Mouse (Mus musculus): ENCODE measurements around the gene Gm37240. TPM values are rescaled to one million over a fixed set of nuclear protein-coding genes. Genes with fewer than 3 reads are reported as not detected.

Gene Gm37240
- polyA plus RNA-seq, 1 experiment from 2014 or later, result 4.6 TPM

GRCm38 (mm10) chr3:84688176-84688575, 1199.1 kb downstream of the Gm37240 start:
- Histone ChIP-seq H3K4me2 (ENCODE audit: low read depth, low read length) (no peak overlapping the region), H3K4me3 (ENCODE audit: low read length) (no peak overlapping the region), H3K9me3 (ENCODE audit: control insufficient read depth, low read length) (no peaks in the 10 kb centered on the region), H3K9ac (ENCODE audit: low read length) (no peak overlapping the region), H3K36me3 (ENCODE audit: control insufficient read depth, insufficient read depth, low read length) (no peaks in the 10 kb centered on the region), H3K27ac (ENCODE audit: low read length) (no peak overlapping the region), H3K4me1 (replicated peaks; ENCODE audit: control insufficient read depth, insufficient read depth, low read length) (no peaks in the 10 kb centered on the region), H3K27me3 (ENCODE audit: control insufficient read depth, insufficient read depth, low read depth, low read length) (no peaks in the 10 kb centered on the region)
- WGBS, result 36% methylated on average over 5 of the region's 5 CpGs
- ATAC-seq (ENCODE audit: low read depth), result no peak

GRCm38 (mm10) chr3:84687488-84687846, 1199.9 kb downstream of the Gm37240 start:
- no peak overlapping the region for H3K27ac ChIP-seq (ENCODE audit: low read length)
- WGBS, result 76% methylated on average over 2 of the region's 2 CpGs
- H3K9ac ChIP-seq (ENCODE audit: low read length), result no peak overlapping the region
- H3K27me3 ChIP-seq (ENCODE audit: control insufficient read depth, insufficient read depth, low read depth, low read length), result no peaks in the 10 kb centered on the region
- no peak overlapping the region for H3K4me2 ChIP-seq (ENCODE audit: low read depth, low read length)
- H3K9me3 ChIP-seq (ENCODE audit: control insufficient read depth, low read length), result no peaks in the 10 kb centered on the region
- no peak overlapping the region for H3K4me3 ChIP-seq (ENCODE audit: low read length)
- no peaks in the 10 kb centered on the region for H3K36me3 ChIP-seq (ENCODE audit: control insufficient read depth, insufficient read depth, low read length)
- ATAC-seq (ENCODE audit: low read depth), result no peak
- no peaks in the 10 kb centered on the region for H3K4me1 ChIP-seq (replicated peaks; ENCODE audit: control insufficient read depth, insufficient read depth, low read length)

GRCm38 (mm10) chr3:84686799-84687487, 1200.4 kb downstream of the Gm37240 start:
- ATAC-seq (ENCODE audit: low read depth), result no peak
- WGBS, result 48% methylated on average over 7 of the region's 7 CpGs

DNA sequence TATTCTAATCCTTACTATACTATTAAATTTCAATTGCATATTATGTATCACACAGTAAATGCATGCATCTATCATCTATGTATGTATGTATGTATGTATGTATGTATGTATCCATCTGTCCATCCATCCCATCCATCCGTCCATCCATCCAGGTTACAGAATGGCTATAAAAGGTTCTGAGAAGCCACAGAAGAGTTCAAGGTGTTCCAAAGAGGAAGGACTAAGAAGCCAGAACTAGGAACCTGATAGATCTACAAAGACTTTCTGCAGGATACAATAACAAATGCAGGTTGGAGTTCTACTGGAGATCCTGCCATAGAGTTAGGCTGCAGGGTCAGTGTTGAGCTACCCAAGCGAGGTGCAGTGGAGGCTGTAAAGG, 1201.0 kb downstream of the Gm37240 start:
- H3K4me2 ChIP-seq (ENCODE audit: low read depth, low read length), result no peak overlapping the region
- ATAC-seq (ENCODE audit: low read depth), result no peak
- 84% methylated on average over 2 of the region's 2 CpGs for WGBS
- no peak overlapping the region for H3K4me3 ChIP-seq (ENCODE audit: low read length)
- no peaks in the 10 kb centered on the region for H3K4me1 ChIP-seq (replicated peaks; ENCODE audit: control insufficient read depth, insufficient read depth, low read length)
- H3K9me3 ChIP-seq (ENCODE audit: control insufficient read depth, low read length), result no peaks in the 10 kb centered on the region
- H3K27ac ChIP-seq (ENCODE audit: low read length), result no peak overlapping the region
- no peaks in the 10 kb centered on the region for H3K36me3 ChIP-seq (ENCODE audit: control insufficient read depth, insufficient read depth, low read length)
- H3K27me3 ChIP-seq (ENCODE audit: control insufficient read depth, insufficient read depth, low read depth, low read length), result no peaks in the 10 kb centered on the region
- H3K9ac ChIP-seq (ENCODE audit: low read length), result no peak overlapping the region

More at GRCm38 (mm10) chr3:84686799-84687487, 1200.4 kb downstream of the Gm37240 start:
- Histone ChIP-seq H3K9me3 (ENCODE audit: control insufficient read depth, low read length) (no peaks in the 10 kb centered on the region), H3K9ac (ENCODE audit: low read length) (no peak overlapping the region), H3K4me3 (ENCODE audit: low read length) (no peak overlapping the region), H3K4me1 (replicated peaks; ENCODE audit: control insufficient read depth, insufficient read depth, low read length) (no peaks in the 10 kb centered on the region), H3K27me3 (ENCODE audit: control insufficient read depth, insufficient read depth, low read depth, low read length) (no peaks in the 10 kb centered on the region), H3K36me3 (ENCODE audit: control insufficient read depth, insufficient read depth, low read length) (no peaks in the 10 kb centered on the region), H3K4me2 (ENCODE audit: low read depth, low read length) (no peak overlapping the region), H3K27ac (ENCODE audit: low read length) (no peak overlapping the region)

DNA sequence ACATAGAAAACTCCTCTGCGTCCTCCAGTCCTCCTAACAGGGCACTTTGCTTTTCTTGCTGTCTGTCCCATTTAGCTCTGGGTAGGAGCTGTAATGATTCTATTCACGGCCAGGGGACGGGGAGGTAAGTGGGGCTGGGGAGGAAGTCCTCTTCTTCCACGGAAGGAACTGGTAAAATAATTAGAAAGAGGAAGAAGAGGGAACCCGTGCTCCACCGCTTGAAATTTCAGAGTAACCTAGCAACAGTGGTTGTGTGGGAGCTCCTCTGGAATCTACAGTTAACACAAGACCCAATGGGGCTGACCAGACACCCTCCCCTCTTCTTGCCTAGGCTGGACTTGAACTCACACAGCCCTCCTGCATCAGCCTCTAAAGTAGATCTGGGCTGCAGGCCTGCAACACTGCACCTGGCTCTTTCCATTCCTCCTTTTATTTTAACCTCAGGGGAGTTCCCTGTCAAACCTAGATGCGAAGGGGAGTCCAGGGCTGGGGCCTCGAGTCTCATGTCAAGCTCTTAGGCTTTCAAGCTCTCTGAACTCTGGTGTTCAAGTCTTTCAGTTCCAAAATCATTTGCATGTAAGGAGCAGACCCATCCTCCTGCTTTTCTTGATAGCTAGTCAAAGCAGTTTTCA, 1201.5 kb downstream of the Gm37240 start:
- WGBS, result 58% methylated on average over 8 of the region's 8 CpGs
- Histone ChIP-seq H3K9ac (ENCODE audit: low read length) (no peak overlapping the region), H3K9me3 (ENCODE audit: control insufficient read depth, low read length) (no peaks in the 10 kb centered on the region), H3K4me1 (replicated peaks; ENCODE audit: control insufficient read depth, insufficient read depth, low read length) (no peaks in the 10 kb centered on the region), H3K4me3 (ENCODE audit: low read length) (no peak overlapping the region), H3K27me3 (ENCODE audit: control insufficient read depth, insufficient read depth, low read depth, low read length) (no peaks in the 10 kb centered on the region), H3K27ac (ENCODE audit: low read length) (no peak overlapping the region), H3K36me3 (ENCODE audit: control insufficient read depth, insufficient read depth, low read length) (no peaks in the 10 kb centered on the region), H3K4me2 (ENCODE audit: low read depth, low read length) (no peak overlapping the region)
- no peak for ATAC-seq (ENCODE audit: low read depth)

- ATAC-seq (ENCODE audit: low read depth), result no peak
- Histone ChIP-seq H3K27me3 (ENCODE audit: control insufficient read depth, insufficient read depth, low read depth, low read length) (no peaks in the 10 kb centered on the region), H3K27ac (ENCODE audit: low read length) (no peak overlapping the region), H3K36me3 (ENCODE audit: control insufficient read depth, insufficient read depth, low read length) (no peaks in the 10 kb centered on the region), H3K4me3 (ENCODE audit: low read length) (no peak overlapping the region), H3K4me1 (replicated peaks; ENCODE audit: control insufficient read depth, insufficient read depth, low read length) (no peaks in the 10 kb centered on the region), H3K4me2 (ENCODE audit: low read depth, low read length) (no peak overlapping the region), H3K9ac (ENCODE audit: low read length) (no peak overlapping the region), H3K9me3 (ENCODE audit: control insufficient read depth, low read length) (no peaks in the 10 kb centered on the region)
- WGBS, result 84% methylated on average over 6 of the region's 6 CpGs
Observed at GRCm38 (mm10) chr3:84683788-84684187, 1203.5 kb downstream of the Gm37240 start.

DNA sequence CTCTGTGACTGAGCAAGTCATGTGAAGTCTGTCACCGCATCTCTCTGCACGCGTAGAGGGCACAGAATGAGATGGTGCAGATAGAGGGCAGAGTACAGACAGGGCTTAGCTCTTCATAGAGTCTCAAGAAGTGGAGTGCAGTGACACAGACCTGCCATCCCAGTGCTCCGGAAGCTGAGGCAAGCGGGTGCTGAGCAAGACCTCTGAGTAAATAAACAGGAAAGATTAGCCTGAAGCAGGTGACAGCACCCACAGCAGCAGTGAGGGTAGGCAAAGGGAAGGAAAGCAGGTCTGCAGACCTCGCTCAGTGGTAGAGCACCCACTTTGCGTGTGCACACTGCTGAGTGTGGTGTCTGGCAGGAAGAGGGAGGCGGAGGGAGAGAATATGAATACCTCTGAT, 1205.6 kb downstream of the Gm37240 start:
- 60% methylated on average over 8 of the region's 8 CpGs for WGBS

GRCm38 (mm10) chr3:84680062-84680461, 1207.3 kb downstream of the Gm37240 start:
- no peaks in the 10 kb centered on the region for H3K36me3 ChIP-seq (ENCODE audit: control insufficient read depth, insufficient read depth, low read length)
- H3K4me2 ChIP-seq (ENCODE audit: low read depth, low read length), result no peak overlapping the region
- 88% methylated on average over 7 of the region's 7 CpGs for WGBS
- no peak for ATAC-seq (ENCODE audit: low read depth)
- no peak overlapping the region for H3K9ac ChIP-seq (ENCODE audit: low read length)
- no peaks in the 10 kb centered on the region for H3K9me3 ChIP-seq (ENCODE audit: control insufficient read depth, low read length)
- no peaks in the 10 kb centered on the region for H3K27me3 ChIP-seq (ENCODE audit: control insufficient read depth, insufficient read depth, low read depth, low read length)
- no peak overlapping the region for H3K4me3 ChIP-seq (ENCODE audit: low read length)
- no peaks in the 10 kb centered on the region for H3K4me1 ChIP-seq (replicated peaks; ENCODE audit: control insufficient read depth, insufficient read depth, low read length)
- H3K27ac ChIP-seq (ENCODE audit: low read length), result no peak overlapping the region

More for the DNA sequence above, 1205.6 kb downstream of the Gm37240 start:
- Histone ChIP-seq H3K27ac (ENCODE audit: low read length) (no peak overlapping the region), H3K4me2 (ENCODE audit: low read depth, low read length) (no peak overlapping the region), H3K36me3 (ENCODE audit: control insufficient read depth, insufficient read depth, low read length) (no peaks in the 10 kb centered on the region), H3K9me3 (ENCODE audit: control insufficient read depth, low read length) (no peaks in the 10 kb centered on the region), H3K27me3 (ENCODE audit: control insufficient read depth, insufficient read depth, low read depth, low read length) (no peaks in the 10 kb centered on the region), H3K4me3 (ENCODE audit: low read length) (no peak overlapping the region), H3K4me1 (replicated peaks; ENCODE audit: control insufficient read depth, insufficient read depth, low read length) (no peaks in the 10 kb centered on the region), H3K9ac (ENCODE audit: low read length) (no peak overlapping the region)
- ATAC-seq (ENCODE audit: low read depth), result no peak

- no peak for ATAC-seq (ENCODE audit: low read depth)
Observed at GRCm38 (mm10) chr3:84679542-84679941, 1207.8 kb downstream of the Gm37240 start.

More at GRCm38 (mm10) chr3:84679542-84679941, 1207.8 kb downstream of the Gm37240 start:
- Histone ChIP-seq H3K4me2 (ENCODE audit: low read depth, low read length) (no peak overlapping the region), H3K36me3 (ENCODE audit: control insufficient read depth, insufficient read depth, low read length) (no peaks in the 10 kb centered on the region), H3K27ac (ENCODE audit: low read length) (no peak overlapping the region), H3K4me1 (replicated peaks; ENCODE audit: control insufficient read depth, insufficient read depth, low read length) (no peaks in the 10 kb centered on the region), H3K9me3 (ENCODE audit: control insufficient read depth, low read length) (no peaks in the 10 kb centered on the region), H3K27me3 (ENCODE audit: control insufficient read depth, insufficient read depth, low read depth, low read length) (no peaks in the 10 kb centered on the region), H3K4me3 (ENCODE audit: low read length) (no peak overlapping the region), H3K9ac (ENCODE audit: low read length) (no peak overlapping the region)
- 92% methylated on average over 8 of the region's 8 CpGs for WGBS
